Mouse (Mus musculus) heart, adult 2 months (tissue): ENCODE measurements around the gene Natd1. TPM values are rescaled to one million over a fixed set of nuclear protein-coding genes. Genes with fewer than 3 reads are reported as not detected.
A peak's percentile ranks its signal among the peaks of the same experiment; 100 is the strongest.

Source experiments
- DNase-seq, 2 experiments: peaks; one replicate each; pipeline ENCODE4 v3.0.0; 2021
- H3K27ac ChIP-seq: fragments of 200-600 bp; 2 replicates; pipeline ENCODE4 v1.8.1; 2022
- H3K27me3 ChIP-seq: fragments of 200-500 bp; 2 replicates; pipeline ENCODE4 v1.6.1; 2012; ENCODE audit warnings: mild to moderate bottlenecking, low read length, inconsistent platforms, mixed read lengths; ENCODE audit not compliant: control insufficient read depth, insufficient read depth
- H3K36me3 ChIP-seq: fragments of 200-500 bp; 2 replicates; pipeline ENCODE4 v1.6.1; 2012; ENCODE audit warnings: low read length, inconsistent platforms; ENCODE audit not compliant: control insufficient read depth, insufficient read depth
- H3K4me1 ChIP-seq: fragments of 200-500 bp; 2 replicates; pipeline ENCODE4 v1.6.1; 2011; ENCODE audit warnings: low read length; ENCODE audit not compliant: control insufficient read depth, insufficient read depth
- H3K4me3 ChIP-seq: fragments of 200-600 bp; 2 replicates; pipeline ENCODE4 v1.8.1; 2022
- H3K79me2 ChIP-seq: fragments of 200-500 bp; replicated peaks from 2 replicates; pipeline ENCODE4 v1.6.1; 2012; ENCODE audit warnings: mild to moderate bottlenecking, inconsistent platforms, low read length, moderate library complexity, mixed read lengths; ENCODE audit not compliant: control insufficient read depth, insufficient read depth
- H3K9ac ChIP-seq: fragments of 200-500 bp; 2 replicates; pipeline ENCODE4 v1.6.1; 2012; ENCODE audit warnings: low read depth, mild to moderate bottlenecking, control low read depth, inconsistent platforms, low read length, mixed read lengths
- CTCF ChIP-seq: fragments of 200-600 bp; IDR thresholded peaks from 2 replicates; pipeline ENCODE4 v1.8.1; 2022; ENCODE audit warnings: antibody characterized with exemption, mild to moderate bottlenecking, moderate library complexity
- EP300 ChIP-seq: fragments of 200-500 bp; IDR thresholded peaks from 2 replicates; pipeline ENCODE4 v1.6.1; 2011; ENCODE audit warnings: low read depth, low read length, control low read depth; ENCODE audit not compliant: insufficient read depth
- POLR2A ChIP-seq: fragments of 200-500 bp; IDR thresholded peaks from 2 replicates; pipeline ENCODE4 v1.6.1; 2011; ENCODE audit warnings: mild to moderate bottlenecking, low read depth, low read length, control low read depth; ENCODE audit not compliant: insufficient read depth
- WGBS: fragments of 180-500 bp; shearing (Covaris S2); methylation state at CpG from one replicate; pipeline ENCODE4 v1.1.7; 2018; 5-methylcytosine and 5-hydroxymethylcytosine counted together
- intact Hi-C: fragments of 180-260 bp; cut with DNase I; formaldehyde crosslinking; loops from one replicate; pipeline ENCODE4 v1.15.1; 2025
- polyA plus RNA-seq: library from polyadenylated mRNA; depleted of rRNA; stranded (reverse); fragments of >200 nt; gene quantifications from 2 replicates; pipeline ENCODE4 v1.2.3, GENCODE M21; 2012
- total RNA-seq, 2 experiments: library from RNA; stranded (reverse); gene quantifications; 2 replicates each; pipeline ENCODE4 v1.2.3; 2021

Natd1 gene
- total and polyA plus RNA-seq, 3 experiments, result 11.4 to 15.6 (median 13.4) TPM

DNA sequence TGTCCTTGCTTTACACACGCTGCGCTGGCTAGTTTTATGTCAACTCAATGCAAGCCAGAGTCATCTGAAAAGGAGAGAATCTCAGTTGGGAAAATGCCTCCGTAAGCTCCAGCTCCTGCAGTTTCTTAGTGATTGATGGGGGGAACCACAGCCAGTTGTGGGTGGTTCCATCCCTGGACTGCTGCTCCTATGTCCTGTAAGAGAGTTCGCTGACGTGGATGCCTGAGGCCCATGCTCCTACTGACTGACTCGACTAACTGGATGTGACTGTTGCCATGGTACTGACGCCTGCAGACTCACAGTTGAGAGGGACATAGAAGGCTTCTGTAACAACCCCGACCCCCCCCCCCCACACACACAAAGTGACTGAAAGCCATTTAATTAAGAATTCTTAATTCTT lies 46.6 kb downstream of the Natd1 start:
- TF ChIP-seq CTCF, result no peak
- TF ChIP-seq EP300, result no peak
- no peak for TF ChIP-seq POLR2A
- Histone ChIP-seq H3K4me1 (peaks cover 27% of the 10 kb centered on the region), H3K27me3 (no peaks in the 10 kb centered on the region), H3K4me3 (no peak overlapping the region), H3K79me2 (peaks cover 9% of the 10 kb centered on the region), H3K36me3 (peaks cover 4% of the 10 kb centered on the region), H3K27ac (no peak overlapping the region), H3K9ac (no peak overlapping the region)
- intact Hi-C loops, result no loop called here
- DNase-seq, result no peak
- 75% methylated on average over 8 of the region's 8 CpGs for WGBS

DNA sequence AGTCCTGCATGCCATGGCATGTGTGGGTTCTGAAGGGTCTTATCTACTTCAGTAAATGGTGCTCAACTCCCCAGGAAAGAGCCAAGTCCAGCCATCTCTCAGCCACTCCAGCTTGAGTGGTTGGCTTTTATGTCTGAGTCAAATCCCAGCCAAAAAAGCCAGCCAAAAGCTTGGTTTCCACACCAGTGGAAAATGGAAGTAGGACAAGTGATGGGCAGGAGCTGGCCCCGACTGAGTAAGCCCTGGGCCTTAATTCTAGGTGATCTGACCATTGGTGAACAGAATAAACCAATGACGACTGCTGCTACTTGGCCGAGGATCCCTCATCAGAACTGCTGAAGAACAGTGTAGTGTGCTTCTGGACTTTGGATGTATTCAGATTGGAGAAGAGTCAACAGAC lies 47.1 kb downstream of the Natd1 start:
- no peak overlapping the region for H3K27ac ChIP-seq

DNA sequence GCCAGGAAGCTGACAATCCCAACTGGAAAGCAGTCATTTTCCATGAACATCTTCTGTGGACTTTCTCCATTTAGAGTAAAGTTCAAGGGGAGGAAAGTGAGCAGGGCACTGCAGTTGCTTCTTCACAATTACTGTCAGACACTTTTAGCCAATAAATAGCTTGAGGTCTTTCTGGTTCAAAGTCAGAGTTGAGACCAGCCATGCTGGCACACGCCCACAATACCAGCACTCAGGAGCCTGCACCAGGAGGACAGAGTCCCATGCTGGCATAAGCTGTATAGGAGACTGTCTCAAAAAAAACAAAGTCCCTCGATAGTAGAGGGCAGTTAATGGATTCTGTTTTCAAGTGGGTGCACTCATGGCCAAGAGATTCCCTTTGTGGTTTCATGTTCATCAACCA lies 48.5 kb downstream of the Natd1 start:
- WGBS, result 50% methylated on average over 2 of the region's 2 CpGs
- TF ChIP-seq POLR2A, result no peak
- TF ChIP-seq CTCF, result no peak
- TF ChIP-seq EP300, result no peak

More for the DNA sequence above, 47.1 kb downstream of the Natd1 start:
- no peaks in the 10 kb centered on the region for H3K27me3 ChIP-seq
- H3K9ac ChIP-seq, result no peak overlapping the region
- DNase-seq, result no peak
- 57% methylated on average over 3 of the region's 3 CpGs for WGBS
- H3K79me2 ChIP-seq, result peaks cover 9% of the 10 kb centered on the region
- intact Hi-C loops, result no loop called here
- no peak overlapping the region for H3K4me3 ChIP-seq
- peaks cover 4% of the 10 kb centered on the region for H3K36me3 ChIP-seq
- H3K4me1 ChIP-seq, result peaks cover 27% of the 10 kb centered on the region
- TF ChIP-seq EP300 (no peak), POLR2A (no peak)

DNA sequence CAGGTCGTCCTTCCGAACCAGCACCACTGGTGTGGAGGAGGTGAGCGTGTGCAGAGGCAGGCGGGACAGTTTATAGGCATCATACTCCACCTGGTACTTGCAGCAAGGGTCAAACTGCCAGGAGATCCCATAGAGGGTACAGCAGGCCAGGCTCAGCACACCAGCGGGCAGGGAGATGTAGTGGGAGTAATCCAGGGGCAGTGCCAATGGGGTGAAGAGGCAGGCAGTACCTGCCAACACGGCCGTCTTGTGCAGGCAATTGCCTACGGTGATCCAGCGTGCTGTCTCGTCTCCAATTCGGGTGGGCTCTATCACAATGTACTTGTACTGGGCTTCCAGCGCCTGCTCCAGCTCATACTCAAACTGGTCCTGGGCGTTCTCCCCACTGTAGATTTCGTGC lies 49.6 kb downstream of the Natd1 start:
- no peak overlapping the region for H3K9ac ChIP-seq
- H3K27ac ChIP-seq, result no peak overlapping the region; the same call in 1 of the 2 replicates
- H3K4me1 ChIP-seq, result peaks cover 18% of the 10 kb centered on the region
- peak; percentile 45 to 75 for DNase-seq
- TF ChIP-seq POLR2A (no peak), EP300 (peak; percentile 79), CTCF (no peak)
- H3K4me3 ChIP-seq, result no peak overlapping the region
- peaks cover 4% of the 10 kb centered on the region for H3K36me3 ChIP-seq
- H3K79me2 ChIP-seq, result peaks cover 4% of the 10 kb centered on the region; the same call in 1 of the 2 replicates
- intact Hi-C loops, result no loop called here
- no peaks in the 10 kb centered on the region for H3K27me3 ChIP-seq
- WGBS, result 55% methylated on average over 14 of the region's 14 CpGs

More for the DNA sequence above, 48.5 kb downstream of the Natd1 start:
- DNase-seq, result no peak
- H3K79me2 ChIP-seq, result peaks cover 7% of the 10 kb centered on the region; the same call in 1 of the 2 replicates
- no peak overlapping the region for H3K9ac ChIP-seq
- intact Hi-C loops, result no loop called here
- H3K27ac ChIP-seq, result peak overlapping the region; percentile 1; the same call in 1 of the 2 replicates
- H3K4me3 ChIP-seq, result no peak overlapping the region
- H3K4me1 ChIP-seq, result peaks cover 21% of the 10 kb centered on the region
- H3K27me3 ChIP-seq, result no peaks in the 10 kb centered on the region
- H3K36me3 ChIP-seq, result peaks cover 4% of the 10 kb centered on the region

DNA sequence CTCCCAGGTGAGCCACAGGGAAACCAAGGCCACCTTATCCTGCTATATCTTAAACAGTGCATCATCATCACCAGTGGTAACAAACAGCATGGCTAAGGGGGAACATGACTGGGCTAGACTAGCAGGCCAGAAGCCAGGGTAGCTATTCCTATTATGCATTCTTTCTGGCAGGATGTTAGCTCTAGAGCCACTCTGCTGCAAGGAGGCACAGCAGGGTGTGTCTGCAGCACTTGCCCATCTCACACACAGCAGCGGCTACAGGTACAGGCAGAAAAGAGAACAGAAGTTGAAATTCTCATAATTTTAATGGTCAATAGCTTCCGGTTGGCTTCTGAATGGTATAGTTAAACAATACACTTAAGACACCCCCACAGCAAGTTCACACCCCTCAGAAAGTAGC lies 50.4 kb downstream of the Natd1 start:
- no peak for DNase-seq
- H3K9ac ChIP-seq, result no peak overlapping the region
- H3K27me3 ChIP-seq, result no peaks in the 10 kb centered on the region
- WGBS, result 84% methylated on average over 2 of the region's 2 CpGs
- intact Hi-C loops, result no loop called here
- H3K27ac ChIP-seq, result peak overlapping the region; percentile 18; the same call in 1 of the 2 replicates
- peaks cover 4% of the 10 kb centered on the region for H3K36me3 ChIP-seq
- H3K4me1 ChIP-seq, result peaks cover 15% of the 10 kb centered on the region
- H3K4me3 ChIP-seq, result no peak overlapping the region
- TF ChIP-seq EP300 (no peak), CTCF (no peak), POLR2A (no peak)
- H3K79me2 ChIP-seq, result peaks cover 2% of the 10 kb centered on the region; the same call in 1 of the 2 replicates

DNA sequence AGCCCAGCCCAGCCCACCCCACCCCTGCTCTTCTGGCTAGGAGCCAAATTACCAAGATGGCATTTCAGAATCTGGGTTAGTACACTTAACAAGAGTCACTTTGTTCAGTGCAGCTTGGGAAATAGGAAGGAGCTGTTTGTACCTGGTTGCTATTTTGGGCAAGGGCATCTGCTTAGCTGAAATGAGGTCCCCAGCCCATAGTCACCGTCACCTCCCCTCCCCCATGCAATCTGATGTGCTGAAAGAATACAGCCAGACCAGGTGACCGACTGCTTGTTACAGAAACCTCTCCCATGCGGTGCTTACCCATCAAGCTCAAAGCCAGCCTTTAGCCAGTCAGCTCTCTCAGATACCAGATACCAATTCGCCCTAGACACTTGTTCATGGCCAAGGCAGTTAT lies 51.4 kb downstream of the Natd1 start:
- TF ChIP-seq POLR2A, result no peak
- 0 out of 2 replicates have a peak, but pooled peaks have one; percentile 14 for TF ChIP-seq EP300
- no peak for TF ChIP-seq CTCF
- no peak overlapping the region for H3K9ac ChIP-seq
- peak in 1 of 2 experiments; percentile 40 for DNase-seq
- peaks cover 14% of the 10 kb centered on the region; the same call in 1 of the 2 replicates for H3K4me1 ChIP-seq
- H3K27ac ChIP-seq, result peak overlapping the region; percentile 4; the same call in 1 of the 2 replicates
- 69% methylated on average over 4 of the region's 4 CpGs for WGBS
- no peak overlapping the region for H3K4me3 ChIP-seq
- H3K27me3 ChIP-seq, result no peaks in the 10 kb centered on the region
- no peaks in the 10 kb centered on the region; the same call in 1 of the 2 replicates for H3K79me2 ChIP-seq
- H3K36me3 ChIP-seq, result peaks cover 4% of the 10 kb centered on the region
- intact Hi-C loops, result no loop called here
